Mouse (Mus musculus) ES-Bruce4 (cell line): ENCODE data around the gene Jdp2.

Source experiments
- CTCF ChIP-seq: IDR thresholded peaks from one replicate; pipeline ENCODE4 v1.8.1; 2011; ENCODE audit warnings: low read depth, low read length
- POLR2A ChIP-seq: IDR thresholded peaks from one replicate; pipeline ENCODE4 v1.8.1; 2011; ENCODE audit warnings: low read length; ENCODE audit not compliant: insufficient read depth

GRCm38 (mm10) chr12:85570158-85570540, 28.7 kb upstream of the Jdp2 start:
- no peak for TF ChIP-seq CTCF
- no peak for TF ChIP-seq POLR2A
